Mouse (Mus musculus) thymus, postnatal 25 days (tissue): ENCODE results near the gene Faah.

ENCODE experiments used
- DNase-seq: peaks from one replicate; pipeline ENCODE4 v3.0.0; 2022

Gene Faah

DNA sequence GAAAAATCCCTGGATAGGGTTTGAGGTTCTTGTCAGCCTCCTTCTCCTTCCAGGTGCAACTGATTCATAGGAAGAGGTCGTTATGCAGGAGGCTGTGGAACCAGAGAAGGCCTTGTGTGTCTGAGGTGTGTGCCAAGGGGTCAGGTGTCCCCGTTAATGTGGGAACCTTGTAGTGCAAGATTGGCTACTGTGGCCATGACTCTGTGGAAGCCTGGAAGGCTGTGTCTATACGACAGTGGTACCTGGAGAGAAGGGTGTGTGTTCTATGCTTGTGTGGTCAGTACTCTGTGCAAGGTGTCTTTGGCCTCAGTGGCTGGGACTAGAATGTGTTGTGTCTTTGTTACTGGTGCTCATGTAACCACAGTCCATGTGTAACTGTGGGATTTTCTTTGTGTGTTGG, 77.0 kb downstream of the Faah start:
- DNase-seq = no peak

DNA sequence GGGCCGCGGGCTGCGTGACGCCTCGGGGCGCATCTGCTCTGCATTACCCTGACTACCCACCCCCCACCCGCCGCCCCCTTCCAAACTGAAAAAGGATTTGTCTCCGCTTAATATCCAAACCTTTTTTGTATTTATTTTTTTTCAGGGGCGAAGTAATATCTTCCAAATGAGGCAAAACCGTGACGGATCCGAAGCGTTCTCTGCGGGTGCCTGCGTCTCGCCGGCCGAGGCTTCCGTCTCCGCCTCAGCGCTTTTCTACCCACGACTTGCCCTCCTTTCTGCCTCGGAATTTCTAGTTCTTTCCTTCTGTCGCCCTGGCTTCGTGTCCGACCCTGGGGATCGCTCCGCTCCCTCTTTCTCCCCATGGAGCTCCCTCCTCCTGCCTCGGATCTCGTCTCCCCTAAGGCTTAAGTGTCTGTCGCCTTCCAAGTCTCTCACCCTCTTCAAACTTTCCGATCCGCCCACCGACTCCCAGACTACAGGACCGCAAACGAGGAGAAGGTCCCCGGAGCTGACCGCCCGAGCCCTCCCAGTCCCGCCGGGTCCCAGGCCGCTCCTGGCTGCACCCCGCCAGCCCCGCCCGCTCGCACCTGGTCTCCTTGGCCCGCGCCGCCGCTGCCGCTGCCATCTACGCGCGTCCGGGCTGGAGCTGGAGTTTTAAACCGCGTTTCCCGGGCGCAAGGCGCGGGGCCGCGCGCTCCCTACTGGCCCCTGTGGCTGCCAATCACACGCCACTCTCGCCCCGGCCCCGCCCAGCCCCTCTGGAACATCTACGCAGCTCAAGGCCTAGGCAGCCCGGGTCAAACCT, 78.2 kb downstream of the Faah start, which contains the start of gene Dmbx1:
Dmbx1 (minus strand) TSS at position 632 of the 808 bp plus-strand sequence.
- DNase-seq = no peak

DNA sequence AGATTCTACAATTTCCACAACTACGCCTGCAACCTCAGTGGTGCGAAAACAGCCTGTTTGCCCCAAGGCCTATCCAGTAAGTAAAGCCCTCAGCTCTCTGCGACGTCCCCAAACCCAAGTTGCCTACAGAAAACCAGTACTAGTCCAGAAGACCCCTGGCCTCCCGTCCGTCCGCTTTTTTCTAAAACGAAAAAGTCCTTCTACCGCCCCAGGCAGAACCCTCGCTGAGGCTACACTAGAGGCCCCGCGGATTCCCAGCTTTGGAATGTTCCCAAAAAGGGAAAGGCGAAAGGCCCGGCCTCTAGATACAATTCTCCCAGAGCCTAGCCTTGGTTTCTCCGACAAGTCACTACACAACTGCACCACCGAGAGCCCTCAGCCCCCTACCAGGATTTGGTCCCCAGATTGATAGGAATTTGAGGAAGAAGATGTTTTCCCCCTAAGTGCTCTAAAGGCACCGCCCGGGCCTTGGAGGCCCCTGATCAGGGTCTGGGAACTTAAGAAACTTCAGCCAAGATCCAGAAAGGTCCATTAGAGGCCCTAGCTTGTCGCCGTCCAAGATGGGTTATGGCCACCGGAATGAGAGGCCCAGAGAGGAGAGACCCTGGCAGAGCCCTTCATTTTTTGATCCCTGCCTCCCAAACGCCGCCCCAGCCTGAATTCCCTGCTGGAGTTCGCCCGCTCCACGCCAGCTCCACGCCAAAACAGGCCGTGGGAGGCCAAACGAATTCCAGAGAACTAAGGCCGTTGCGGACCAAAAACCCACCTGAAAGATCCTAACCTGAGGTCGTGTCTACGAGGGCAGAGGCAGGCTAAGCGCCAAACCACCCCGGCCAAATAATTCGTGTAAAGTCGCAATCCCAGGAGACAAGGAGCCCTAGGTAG, 79.2 kb downstream of the Faah start:
- DNase-seq = no peak

DNA sequence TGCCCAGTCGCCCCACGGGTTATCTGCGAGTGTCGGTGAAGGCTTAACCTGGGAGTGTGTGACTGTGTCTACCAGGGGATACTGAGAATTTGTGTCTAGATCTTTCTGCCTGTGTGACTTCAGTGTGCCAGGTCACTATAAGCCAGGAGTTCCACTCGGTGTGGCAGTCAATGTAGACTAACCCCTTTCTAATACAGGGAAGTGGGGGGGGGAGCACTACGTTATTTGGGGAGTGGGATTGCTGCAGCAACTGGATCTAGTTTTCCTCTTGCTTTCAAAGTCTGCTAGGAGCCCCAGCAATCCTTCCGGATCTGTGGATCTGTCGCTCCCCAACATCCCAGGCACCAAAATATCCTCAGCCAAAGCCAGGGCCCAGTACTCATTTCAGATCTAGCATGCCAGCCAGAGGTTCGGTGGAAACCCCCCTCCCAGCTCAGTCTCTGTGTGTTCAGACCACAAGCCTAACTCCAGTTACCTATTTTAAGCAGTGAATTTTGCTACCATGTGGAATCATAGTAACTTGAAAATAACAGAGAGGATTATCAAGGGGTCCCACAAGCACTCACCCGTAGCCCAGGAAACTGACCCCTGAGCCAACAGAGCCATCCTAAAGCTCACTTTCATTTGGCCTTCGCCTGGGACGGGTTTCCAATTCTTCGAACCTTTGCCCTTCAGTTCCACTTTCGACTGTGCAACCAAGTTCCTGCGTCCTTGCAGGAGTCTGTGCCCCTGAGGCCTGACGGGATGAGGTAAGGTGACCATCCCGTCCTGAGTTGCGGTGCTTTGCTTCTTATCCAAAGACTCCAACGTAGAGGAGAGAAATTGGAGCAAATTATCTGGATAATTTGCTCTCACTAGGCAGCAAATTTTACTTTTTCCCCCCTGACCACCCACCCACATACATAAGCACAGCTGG, 80.4 kb downstream of the Faah start:
- no peak for DNase-seq

DNA sequence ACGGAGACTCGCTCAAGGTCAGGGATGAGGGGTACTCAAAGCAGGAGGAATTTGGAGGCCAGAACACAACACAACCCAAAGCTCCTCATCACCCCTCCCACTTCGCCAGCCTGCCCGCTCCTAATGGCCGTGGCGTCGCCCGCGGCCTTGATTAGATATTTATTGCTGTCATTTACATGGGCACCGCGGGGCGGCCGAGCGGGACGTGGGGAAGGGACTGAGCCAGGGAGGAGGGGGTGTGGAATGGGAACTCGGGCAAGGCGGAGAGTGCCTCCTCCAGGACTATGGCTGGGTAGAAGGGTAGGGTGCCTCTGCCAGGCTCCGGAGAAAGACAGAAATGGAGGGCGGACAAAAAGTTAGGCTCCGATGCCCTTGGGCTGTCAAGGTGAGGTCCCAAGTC, 81.1 kb downstream of the Faah start:
- no peak for DNase-seq

DNA sequence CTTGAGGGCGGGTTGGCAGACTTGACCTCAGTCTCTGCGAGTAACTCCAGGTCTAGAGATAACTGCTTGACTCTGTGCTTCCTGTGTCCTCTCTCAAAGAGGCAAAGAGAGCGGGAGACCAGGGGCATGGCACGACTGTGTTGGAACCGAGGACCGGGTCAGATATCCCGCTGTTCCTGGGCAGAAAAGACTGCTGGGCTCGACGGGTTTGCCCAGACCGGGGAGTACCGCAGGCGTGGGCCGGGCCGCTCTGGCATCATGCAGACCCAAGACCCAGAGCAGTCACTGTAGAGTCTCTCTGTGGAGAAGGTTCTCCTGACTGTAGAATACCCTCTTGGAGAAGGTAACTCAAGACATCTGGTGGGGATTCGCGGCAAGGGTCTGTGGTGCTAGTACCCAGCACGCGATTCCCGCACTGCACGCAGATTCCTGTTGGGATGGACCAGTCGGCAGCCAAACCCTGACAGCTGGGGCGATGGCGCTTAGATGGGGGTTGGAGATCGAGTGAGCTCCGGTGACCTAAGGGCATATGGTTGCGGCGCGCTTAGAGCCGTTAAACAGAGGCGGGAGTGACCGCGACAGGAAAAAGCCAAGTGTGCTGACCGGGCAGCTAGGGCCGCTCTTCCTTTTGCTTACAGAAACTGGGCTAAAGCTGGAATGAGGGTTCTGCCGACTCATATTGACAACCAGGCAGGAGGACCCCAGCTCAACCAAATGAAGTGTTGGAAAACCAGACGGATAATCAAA, 81.7 kb downstream of the Faah start:
- DNase-seq = no peak

DNA sequence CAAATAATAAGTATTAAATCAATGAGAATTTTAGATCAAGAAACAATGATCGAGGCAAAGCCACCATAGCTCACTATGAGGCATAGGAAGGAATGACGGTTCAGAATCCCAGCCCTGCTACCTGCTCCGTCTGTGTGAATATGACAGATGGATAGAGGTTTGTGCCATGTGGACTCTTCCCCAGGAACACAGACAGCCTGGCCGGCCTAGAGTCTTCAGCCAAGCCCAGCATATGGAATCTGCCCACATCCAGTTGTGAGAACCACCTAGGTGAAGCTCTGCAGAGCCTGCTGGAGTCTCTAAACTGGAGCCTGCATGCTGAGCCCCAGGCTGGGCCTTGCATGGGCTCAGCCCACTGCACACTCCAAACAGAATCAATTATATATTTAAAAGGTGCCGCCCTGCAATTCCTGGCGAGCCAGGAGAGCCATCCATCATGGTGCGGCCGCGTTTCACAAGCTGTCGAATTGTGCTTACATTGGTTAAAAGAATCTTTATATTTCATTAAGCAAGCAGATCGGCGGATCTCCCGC, 86.1 kb downstream of the Faah start:
- no peak for DNase-seq

DNA sequence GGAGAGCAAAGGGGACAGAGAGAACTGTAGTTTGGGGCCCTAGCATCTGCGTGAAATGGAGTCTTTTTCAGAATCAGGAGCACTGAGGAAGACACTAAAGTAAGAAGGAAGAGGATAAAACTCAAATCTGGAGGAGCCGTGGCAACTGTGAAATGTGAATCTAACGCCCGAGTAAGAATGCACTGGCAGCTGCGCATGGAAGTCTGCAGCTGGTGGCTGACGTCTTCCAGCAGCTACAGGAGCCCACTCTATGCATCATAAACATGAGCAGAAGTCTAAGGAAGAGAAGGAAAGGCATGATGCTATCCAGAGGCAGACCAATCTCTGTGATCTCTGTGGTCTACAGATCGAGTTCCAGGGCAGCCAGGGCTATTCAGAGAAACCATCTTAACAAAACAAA, 90.1 kb downstream of the Faah start:
- no peak for DNase-seq

DNA sequence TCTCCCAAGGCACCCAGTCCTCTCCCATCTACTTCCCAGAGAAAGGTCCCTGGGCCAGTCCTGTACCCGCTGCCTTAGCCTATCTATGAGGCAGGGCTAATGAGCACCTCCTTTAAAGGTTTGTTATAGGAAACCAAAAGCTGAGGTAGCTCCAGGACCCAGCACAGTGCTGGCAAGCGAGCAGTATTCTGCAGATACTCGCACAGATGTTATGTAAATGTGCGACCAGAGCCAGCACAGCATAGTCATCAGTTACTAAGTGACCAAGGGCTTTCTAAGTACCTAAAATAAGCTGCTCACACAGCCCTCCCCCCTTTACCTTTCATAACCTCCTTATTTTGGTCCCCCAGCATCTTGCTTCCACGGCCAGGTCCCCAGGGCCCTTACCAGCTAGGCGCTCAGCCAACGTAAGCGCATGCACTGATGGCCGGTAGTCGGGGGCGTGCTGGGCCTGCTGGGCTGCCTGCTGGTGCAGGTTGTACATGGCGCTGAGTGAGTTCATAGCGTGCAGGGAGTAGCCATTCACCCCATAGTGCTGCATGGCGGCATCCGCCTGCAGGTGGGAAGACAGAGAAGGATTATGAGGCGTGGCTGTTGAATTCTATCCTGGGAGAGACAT, 94.4 kb downstream of the Faah start:
- DNase-seq = no peak

DNA sequence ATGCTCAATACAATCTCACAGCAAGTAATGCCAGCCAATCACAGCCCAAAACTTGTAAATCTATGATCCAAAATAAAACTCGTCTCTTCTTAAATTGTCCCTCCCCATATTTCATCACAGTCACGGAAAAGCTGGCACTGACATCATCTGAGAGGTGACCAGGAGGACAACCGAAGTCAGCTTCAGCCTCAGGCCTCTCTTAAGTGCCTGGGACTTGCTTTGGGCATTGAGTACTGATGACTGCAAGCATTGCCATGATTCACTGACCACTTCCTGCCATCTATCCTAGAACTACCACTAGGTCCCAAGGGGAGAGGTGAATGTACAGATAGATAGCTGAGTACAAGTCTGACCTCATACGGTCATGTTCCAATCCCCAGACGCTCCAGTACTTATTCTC, 95.0 kb downstream of the Faah start:
- DNase-seq = no peak

DNA sequence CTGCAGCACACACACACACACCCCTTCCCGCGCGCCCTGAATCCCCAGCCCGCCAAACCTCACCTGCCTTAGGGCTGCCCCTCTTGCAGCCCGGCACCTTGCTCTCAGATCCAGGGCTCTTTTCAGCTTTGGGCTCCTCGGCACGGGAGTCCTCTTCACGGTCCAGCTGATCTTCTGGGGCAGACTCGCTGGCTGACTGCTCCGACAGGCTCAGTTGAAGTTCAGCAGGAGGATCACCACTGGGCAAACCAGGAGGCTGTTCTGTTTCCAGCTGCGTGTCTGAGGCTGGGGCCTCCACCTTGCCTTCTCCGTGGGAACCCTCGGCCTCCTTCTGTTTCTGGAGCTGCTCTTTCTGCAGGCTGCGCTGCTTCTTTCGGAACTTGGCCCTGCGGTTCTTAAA, 97.8 kb downstream of the Faah start:
- no peak for DNase-seq
